In genomic region chr9:77427292-77428114, GRCm38 (mm10) we compare ENCODE assay signal across 8 mouse cellular contexts.
DNase-seq lines count a peak whose midpoint lies in the region; ATAC-seq lines count a peak whose summit lies in the region.

No protein-coding gene starts in this region.

- H3K4me1 ChIP-seq in forebrain, embryonic 15.5 days, result peaks cover 16% of the 10 kb centered on the region
- peaks cover 22% of the 10 kb centered on the region for H3K4me1 ChIP-seq in hindbrain, embryonic 12.5 days
- peaks cover 43% of the 10 kb centered on the region for H3K4me1 ChIP-seq in limb, embryonic 13.5 days
- H3K4me1 ChIP-seq in midbrain, embryonic 12.5 days, result peaks cover 16% of the 10 kb centered on the region

- no peak overlapping the region for H3K9ac ChIP-seq in forebrain, embryonic 15.5 days (replicated peaks)
- H3K9ac ChIP-seq in hindbrain, embryonic 12.5 days, result no peak overlapping the region
- 0 out of 2 replicates have a peak overlapping the region, but pooled peaks have one; percentile 25 for H3K9ac ChIP-seq in limb, embryonic 13.5 days
- H3K9ac ChIP-seq in midbrain, embryonic 12.5 days (replicated peaks), result no peak overlapping the region; the same call in 1 of the 2 replicates

- 0 out of 2 replicates have a peak overlapping the region, but pooled peaks have one; percentile 6 for H3K4me2 ChIP-seq in forebrain, embryonic 15.5 days (replicated peaks)
- peak overlapping the region; percentile 42 for H3K4me2 ChIP-seq in hindbrain, embryonic 12.5 days (replicated peaks)
- H3K4me2 ChIP-seq in limb, embryonic 13.5 days (replicated peaks), result peak overlapping the region; percentile 60
- peak overlapping the region; percentile 38 for H3K4me2 ChIP-seq in midbrain, embryonic 12.5 days (replicated peaks)

- H3K9me3 ChIP-seq in forebrain, embryonic 15.5 days, result no peaks in the 10 kb centered on the region
- H3K9me3 ChIP-seq in hindbrain, embryonic 12.5 days (replicated peaks), result no peaks in the 10 kb centered on the region
- H3K9me3 ChIP-seq in limb, embryonic 13.5 days, result no peaks in the 10 kb centered on the region
- H3K9me3 ChIP-seq in midbrain, embryonic 12.5 days, result no peaks in the 10 kb centered on the region

- H3K27me3 ChIP-seq in forebrain, embryonic 15.5 days, result no peaks in the 10 kb centered on the region
- no peaks in the 10 kb centered on the region for H3K27me3 ChIP-seq in hindbrain, embryonic 12.5 days
- H3K27me3 ChIP-seq in limb, embryonic 13.5 days, result no peaks in the 10 kb centered on the region
- peaks cover 4% of the 10 kb centered on the region for H3K27me3 ChIP-seq in midbrain, embryonic 12.5 days

- H3K36me3 ChIP-seq in forebrain, embryonic 15.5 days, result no peaks in the 10 kb centered on the region
- no peaks in the 10 kb centered on the region for H3K36me3 ChIP-seq in hindbrain, embryonic 12.5 days
- H3K36me3 ChIP-seq in limb, embryonic 13.5 days, result peaks cover 12% of the 10 kb centered on the region
- 0 out of 2 replicates have a peak, but pooled peaks cover 5% of the 10 kb centered on the region for H3K36me3 ChIP-seq in midbrain, embryonic 12.5 days

- DNase-seq in cerebellum, postnatal 25 days, result peak; percentile 13 to 25
- DNase-seq in cerebellum, postnatal 4 days (ENCODE audit: low spot score in 2 of 2), result no peak
- peak; percentile 63 to 78 for DNase-seq in urinary bladder, postnatal 36 days (ENCODE audit: low spot score in 2 of 2)

- ATAC-seq in forebrain, embryonic 15.5 days (replicated peaks), result peak; percentile 69
- ATAC-seq in hindbrain, embryonic 12.5 days (ENCODE audit: low FRiP score), result peak; percentile 82
- ATAC-seq in limb, embryonic 13.5 days (ENCODE audit: low FRiP score, low read depth), result peak; percentile 76
- peak; percentile 87 for ATAC-seq in midbrain, embryonic 12.5 days (ENCODE audit: low FRiP score, low read depth)
- no peak for ATAC-seq in monocyte, adult 5-6 weeks (replicated peaks; ENCODE audit: insufficient number of reproducible peaks, low FRiP score, low TSS enrichment, poor library complexity, severe bottlenecking)

- H3K27ac ChIP-seq in forebrain, embryonic 15.5 days (replicated peaks), result no peak overlapping the region
- peak overlapping the region; percentile 78 for H3K27ac ChIP-seq in hindbrain, embryonic 12.5 days
- H3K27ac ChIP-seq in limb, embryonic 13.5 days, result peak overlapping the region; percentile 61; the same call in 1 of the 2 replicates
- peak overlapping the region; percentile 54; the same call in 1 of the 2 replicates for H3K27ac ChIP-seq in midbrain, embryonic 12.5 days (replicated peaks)

- no peak overlapping the region for H3K4me3 ChIP-seq in forebrain, embryonic 15.5 days
- H3K4me3 ChIP-seq in hindbrain, embryonic 12.5 days, result no peak overlapping the region; the same call in 1 of the 2 replicates
- H3K4me3 ChIP-seq in limb, embryonic 13.5 days, result peak overlapping the region; percentile 27
- H3K4me3 ChIP-seq in midbrain, embryonic 12.5 days, result 0 out of 2 replicates have a peak overlapping the region, but pooled peaks have one; percentile 3

- WGBS in forebrain, embryonic 15.5 days, result 39% methylated on average over 23 of the region's 23 CpGs
- 36% methylated on average over 23 of the region's 23 CpGs for WGBS in hindbrain, embryonic 12.5 days
- 10% methylated on average over 23 of the region's 23 CpGs for WGBS in limb, embryonic 13.5 days
- WGBS in midbrain, embryonic 12.5 days, result 49% methylated on average over 23 of the region's 23 CpGs

Comparison
In these comparisons a context has a peak if more than half of its experiments do, and no peak if none do; other contexts are left out.
1. DNase-seq: peak in cerebellum, postnatal 25 days (2 of 2) and urinary bladder, postnatal 36 days (2 of 2); none in cerebellum, postnatal 4 days (0 of 2).
2. H3K4me2 ChIP-seq: peak in every context shown above with its lines; median percentile 60 in limb, embryonic 13.5 days; 42 in hindbrain, embryonic 12.5 days; 38 in midbrain, embryonic 12.5 days; 6 in forebrain, embryonic 15.5 days.
3. H3K4me3 ChIP-seq: peak in limb, embryonic 13.5 days (single experiment) and midbrain, embryonic 12.5 days (single experiment); none in forebrain, embryonic 15.5 days (single experiment) and hindbrain, embryonic 12.5 days (single experiment).